Mouse (Mus musculus) adrenal gland, adult 8-10 months (tissue): ENCODE data around the gene Prok2. TPM values are rescaled to one million over a fixed set of nuclear protein-coding genes. Genes with fewer than 3 reads are reported as not detected.

Experiments used
- DNase-seq: peaks from one replicate; pipeline ENCODE4 v3.0.0; 2022
- total RNA-seq, 4 experiments: library from RNA; stranded (reverse); gene quantifications; 2 replicates each; pipeline ENCODE4 v1.2.4; 2022

Gene Prok2
- total RNA-seq, 4 experiments from 2014 or later = not detected

GRCm38 (mm10) chr6:99692206-99692915 lies 33.8 kb downstream of the Prok2 start, which contains the start of gene Gpr27:
Gene Gpr27 (plus strand): TSS chr6:99692679.
- no peak for DNase-seq

DNA sequence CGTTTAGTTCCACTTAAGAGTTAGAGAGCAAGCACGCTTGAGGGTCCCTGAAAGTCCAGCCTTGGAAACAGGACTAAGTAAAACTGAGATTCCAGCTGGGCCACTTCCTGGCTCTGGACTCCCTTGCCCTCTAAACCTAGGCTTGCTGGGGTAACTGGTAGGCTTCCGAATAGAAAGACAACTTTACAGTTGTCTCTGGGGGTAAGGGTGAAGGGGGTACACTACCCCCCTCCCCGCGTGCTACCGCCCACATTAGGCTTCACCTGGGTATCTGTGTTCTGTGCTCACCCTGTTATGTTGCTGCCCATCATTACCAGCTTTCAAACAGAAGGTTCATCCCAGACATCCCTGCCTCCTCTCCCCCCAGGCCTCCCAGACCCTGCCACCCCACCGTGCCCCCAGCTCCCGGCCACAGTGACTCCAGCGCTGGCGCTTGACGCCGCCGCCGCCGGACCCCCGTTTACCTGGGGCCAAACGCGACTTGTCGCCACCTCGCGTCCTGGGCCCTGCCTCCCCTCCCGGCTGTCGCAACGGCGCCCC lies 34.5 kb downstream of the Prok2 start:
- DNase-seq = no peak

DNA sequence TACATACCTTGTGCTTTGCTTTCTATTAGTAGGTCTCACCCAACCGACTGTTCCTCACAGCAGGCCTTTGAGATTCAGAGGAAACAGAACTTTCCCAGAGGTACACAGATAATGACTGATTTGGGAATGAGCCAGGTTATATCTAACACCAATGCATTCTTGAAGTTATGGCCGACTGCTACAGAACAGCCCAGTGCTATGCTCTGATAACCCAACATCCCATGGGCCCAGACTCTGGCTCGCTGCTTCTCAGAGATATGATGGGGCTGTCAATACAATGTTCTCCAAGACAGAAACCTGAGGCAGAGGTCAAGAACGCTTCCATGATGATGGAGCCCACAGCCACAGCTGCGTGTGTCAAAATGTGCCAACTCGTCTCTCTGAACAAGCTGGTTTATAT lies 37.7 kb downstream of the Prok2 start:
- no peak for DNase-seq

DNA sequence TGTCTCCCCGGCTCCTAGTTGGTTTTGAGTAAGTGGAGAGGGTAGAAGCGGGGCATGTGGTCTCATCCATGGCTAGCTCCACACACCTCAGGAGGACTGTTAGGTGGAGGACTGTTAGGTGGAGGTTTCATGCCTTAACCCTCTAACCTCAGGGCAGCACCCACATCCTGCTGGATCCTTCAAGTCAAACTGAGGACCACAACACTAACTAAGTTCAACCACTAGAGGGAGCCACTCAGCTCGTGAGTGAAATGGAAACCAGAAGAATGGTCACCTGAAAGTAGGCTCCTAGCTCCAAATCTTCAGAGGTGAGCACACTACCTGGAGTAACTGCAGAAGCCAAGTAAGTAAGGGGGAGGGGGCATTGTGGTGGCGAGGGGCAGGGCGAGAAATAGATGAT lies 41.3 kb downstream of the Prok2 start:
- no peak for DNase-seq

GRCm38 (mm10) chr6:99683974-99684373 lies 42.2 kb downstream of the Prok2 start:
- DNase-seq = no peak

GRCm38 (mm10) chr6:99678108-99678507 lies 48.1 kb downstream of the Prok2 start:
- DNase-seq = no peak

DNA sequence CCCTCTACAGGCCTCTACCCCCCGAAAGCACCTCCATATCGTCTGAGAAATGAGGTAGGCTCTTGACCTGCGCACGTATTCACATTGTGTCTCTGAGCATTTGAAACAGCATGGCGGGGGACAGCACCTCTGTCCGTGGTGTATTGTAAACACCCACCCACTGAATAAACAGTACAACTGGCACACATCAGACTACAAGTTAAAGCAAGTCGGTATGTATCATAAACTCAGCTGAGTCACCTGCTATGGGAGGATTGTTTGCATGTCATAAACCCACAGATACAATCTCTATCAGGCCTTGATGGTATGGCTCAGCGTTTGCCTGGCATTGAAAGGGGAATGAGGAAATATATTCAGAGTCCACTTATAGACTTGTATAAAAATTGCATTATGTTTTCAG lies 48.9 kb downstream of the Prok2 start:
- no peak for DNase-seq

GRCm38 (mm10) chr6:99674482-99674881 lies 51.7 kb downstream of the Prok2 start:
- DNase-seq = no peak

- no peak for DNase-seq
Observed at GRCm38 (mm10) chr6:99671768-99672167, 54.4 kb downstream of the Prok2 start.

DNA sequence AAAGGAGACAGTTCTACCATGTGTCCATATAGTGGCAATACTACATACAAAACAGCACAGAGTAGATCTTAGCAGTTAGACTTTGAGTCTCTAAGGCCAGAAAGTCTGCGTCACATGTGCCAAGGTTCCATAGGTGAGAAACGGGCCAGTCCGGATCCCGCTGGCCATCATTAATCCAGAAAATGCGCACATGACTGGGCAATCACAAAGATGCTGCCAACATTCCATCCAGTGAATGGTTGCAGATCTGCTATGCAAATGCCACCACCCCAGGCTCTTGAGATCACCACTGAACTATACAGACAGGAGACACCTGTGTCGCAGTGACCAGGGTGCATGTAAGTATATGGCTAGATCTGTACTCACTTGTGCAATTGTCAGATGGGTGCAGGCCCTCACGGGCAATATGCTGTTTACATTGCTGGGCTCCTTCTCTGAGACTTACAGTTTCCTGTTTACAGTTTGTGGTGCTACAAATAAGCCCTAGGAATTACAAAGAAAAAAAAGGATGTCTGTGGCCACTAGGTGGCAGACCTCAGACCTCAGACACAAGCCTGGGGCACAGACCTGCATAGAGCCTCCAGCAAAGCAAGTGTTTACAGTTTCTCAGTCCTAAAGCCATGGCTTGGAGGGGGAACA lies 55.6 kb downstream of the Prok2 start:
- DNase-seq = no peak

DNA sequence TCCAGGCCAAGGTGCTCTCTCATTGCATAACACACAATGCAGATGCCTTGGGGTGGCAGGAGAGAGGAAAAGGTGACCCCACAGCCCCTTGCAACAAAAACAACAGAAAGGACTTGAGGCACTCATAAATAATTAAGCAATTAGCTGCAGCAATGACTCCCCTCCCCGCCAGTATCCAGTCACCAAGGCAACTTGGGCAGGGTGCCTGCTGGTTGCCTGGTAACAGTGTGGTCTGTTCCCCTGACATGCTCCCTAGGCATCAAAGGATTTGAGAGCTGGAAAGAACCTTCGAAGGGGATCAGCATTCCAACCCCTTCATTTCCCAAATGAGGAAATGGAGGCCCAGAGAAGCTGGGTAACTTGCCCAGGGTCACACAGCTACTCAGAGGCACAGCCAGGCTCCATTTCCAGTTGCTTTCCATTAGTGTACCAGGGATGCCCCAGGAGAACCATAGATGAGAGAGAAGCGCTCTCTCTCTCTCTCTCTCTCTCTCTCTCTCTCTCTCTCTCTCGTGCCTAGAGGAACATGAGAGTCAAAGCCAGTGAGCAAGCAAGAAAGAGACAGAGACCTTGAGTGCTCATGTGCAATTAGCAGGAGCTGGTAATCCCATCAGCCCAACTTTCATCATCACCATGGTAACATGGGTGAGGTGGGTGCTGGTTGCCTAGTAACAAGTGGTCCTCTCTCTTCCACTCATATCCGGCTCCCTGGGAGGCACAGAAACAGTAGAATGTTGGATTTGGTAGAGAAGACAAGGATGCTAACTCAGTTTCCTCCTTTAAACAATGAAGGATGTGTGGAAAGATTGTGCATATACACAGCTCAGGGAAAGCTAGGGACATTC lies 56.5 kb downstream of the Prok2 start:
- no peak for DNase-seq

DNA sequence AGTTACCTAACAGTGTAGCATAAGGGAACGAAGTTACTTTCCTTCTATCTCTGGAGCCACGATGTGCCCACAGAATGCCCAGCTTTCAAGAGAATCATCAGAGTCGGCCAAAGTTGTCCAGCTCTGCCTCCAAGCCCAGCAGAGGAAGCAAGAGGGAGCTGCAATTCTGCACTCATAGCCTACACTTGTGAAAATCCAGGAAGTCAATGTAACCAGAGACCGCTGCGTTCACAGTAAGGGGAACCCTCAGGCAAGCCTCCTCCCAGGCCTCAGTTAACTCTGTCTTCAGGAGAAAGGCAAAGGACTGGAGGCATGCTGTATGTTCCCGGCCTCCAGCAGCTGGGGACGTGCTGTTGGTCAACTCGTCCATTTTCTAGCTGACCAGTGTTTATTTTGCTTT lies 58.9 kb downstream of the Prok2 start:
- no peak for DNase-seq

GRCm38 (mm10) chr6:99666318-99667171 lies 59.6 kb downstream of the Prok2 start, which contains the start of the genes Eif4e3 and Gm20696:
Gene Eif4e3 (minus strand): TSS chr6:99666771.
Gene Gm20696 (minus strand): TSS chr6:99666797.
- DNase-seq = no peak

- DNase-seq = no peak
Observed at GRCm38 (mm10) chr6:99665457-99666317, 60.5 kb downstream of the Prok2 start.

GRCm38 (mm10) chr6:99663232-99663631 lies 63.0 kb downstream of the Prok2 start:
- no peak for DNase-seq

Other genes with a start within 250 kb of the Prok2 start
- 10 to 100 TPM; 37.1 to 93.2 (median 58.8) TPM for gene Foxp1, start 203.7 kb downstream of the Prok2 start, total RNA-seq
- 10 to 100 TPM; 15.9 to 28.1 (median 23.3) TPM for gene Eif4e3, start 59.6 kb downstream of the Prok2 start, total RNA-seq
- 1 to 10 TPM; 3.3 to 9.8 (median 5.5) TPM for gene Gm20696, start 59.6 kb downstream of the Prok2 start, total RNA-seq
- 1 to 10 TPM; 2.8 to 4.9 (median 3.8) TPM for gene Gpr27, start 33.7 kb downstream of the Prok2 start, total RNA-seq